Mouse (Mus musculus) ES-E14 (cell line): Measurements from ENCODE around the gene Prok1.

Experiments
- CHD2 ChIP-seq: IDR thresholded peaks from 2 replicates; pipeline ENCODE4 v1.6.1; 2014; ENCODE audit warnings: mild to moderate bottlenecking, low read depth, low read length, inconsistent platforms
- ZC3H11A ChIP-seq: IDR thresholded peaks from 2 replicates; pipeline ENCODE4 v1.6.1; 2012; ENCODE audit warnings: low read depth, mild to moderate bottlenecking, inconsistent platforms, low read length, borderline replicate concordance
- ZNF384 ChIP-seq: IDR thresholded peaks from 2 replicates; pipeline ENCODE4 v1.6.1; 2012; ENCODE audit warnings: low read depth, low read length, inconsistent platforms

DNA sequence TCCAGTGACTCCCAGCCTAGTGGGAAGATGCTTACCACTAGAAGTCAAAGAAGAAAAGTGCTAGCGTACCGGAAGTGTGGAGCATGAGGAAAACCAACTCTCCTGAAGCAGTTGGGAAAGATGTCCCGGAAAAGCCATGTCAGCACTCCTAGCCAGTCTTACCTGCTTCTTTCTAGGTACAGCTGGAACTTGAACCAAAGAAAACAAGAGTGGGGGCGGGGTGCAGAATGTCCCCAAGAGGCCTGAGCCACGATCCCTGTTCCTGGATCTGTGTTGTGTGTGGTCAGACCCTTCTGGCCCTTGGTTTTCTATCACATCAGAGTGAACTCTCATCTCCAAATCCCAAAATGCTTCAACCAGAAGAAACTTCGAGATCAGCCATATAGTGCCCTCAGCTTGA, 7.4 kb upstream of the Prok1 start:
- TF ChIP-seq ZC3H11A (no peak), ZNF384 (no peak), CHD2 (no peak)
